Mouse (Mus musculus) erythroblast, embryonic 14.5 days (primary cell): ENCODE data around the gene Tlcd1.

Source experiments
- GATA1 ChIP-seq: IDR thresholded peaks from 2 replicates; pipeline ENCODE4 v1.6.1; 2012; ENCODE audit warnings: low read length, inconsistent platforms, mixed read lengths
- TAL1 ChIP-seq: IDR thresholded peaks from 3 replicates; pipeline ENCODE4 v1.6.1; 2012; ENCODE audit warnings: low read length, inconsistent platforms, mixed read lengths

- TF ChIP-seq GATA1 (no peak), TAL1 (no peak)
Measured at GRCm38 (mm10) chr11:78204287-78204686, 27.8 kb downstream of the Tlcd1 start.
